Mouse (Mus musculus) erythroblast, embryonic 14.5 days (primary cell): ENCODE data around the gene Ing4. TPM values are rescaled to one million over a fixed set of nuclear protein-coding genes. Genes with fewer than 3 reads are reported as not detected.

ENCODE experiments used
- H3K27me3 ChIP-seq: 2 replicates; pipeline ENCODE4 v1.6.1; 2012; ENCODE audit warnings: inconsistent platforms; ENCODE audit not compliant: control insufficient read depth
- H3K36me3 ChIP-seq: 2 replicates; pipeline ENCODE4 v1.6.1; 2012; ENCODE audit warnings: mild to moderate bottlenecking, inconsistent platforms; ENCODE audit not compliant: control insufficient read depth
- H3K4me1 ChIP-seq: 2 replicates; pipeline ENCODE4 v1.6.1; 2012; ENCODE audit warnings: inconsistent platforms; ENCODE audit not compliant: control insufficient read depth
- H3K4me3 ChIP-seq: replicated peaks from 2 replicates; pipeline ENCODE3; 2012; ENCODE audit warnings: moderate library complexity, mild to moderate bottlenecking, inconsistent platforms
- H3K9me3 ChIP-seq: 2 replicates; pipeline ENCODE4 v1.6.1; 2012; ENCODE audit warnings: low read length, inconsistent platforms, mixed read lengths; ENCODE audit not compliant: control insufficient read depth
- GATA1 ChIP-seq: IDR thresholded peaks from 2 replicates; pipeline ENCODE4 v1.6.1; 2012; ENCODE audit warnings: low read length, inconsistent platforms, mixed read lengths
- TAL1 ChIP-seq: IDR thresholded peaks from 3 replicates; pipeline ENCODE4 v1.6.1; 2012; ENCODE audit warnings: low read length, inconsistent platforms, mixed read lengths
- polyA plus RNA-seq: library from polyadenylated mRNA; stranded (reverse); fragments of >175 nt; gene quantifications from 2 replicates; pipeline ENCODE4 v1.2.3, GENCODE M21; 2012

Gene Ing4
- polyA plus RNA-seq, 1 experiment, result 1.1 TPM

GRCm38 (mm10) chr6:125082801-125083386, 43.3 kb downstream of the Ing4 start:
- TF ChIP-seq GATA1 (no peak), TAL1 (no peak)
- H3K36me3 ChIP-seq, result 0 out of 2 replicates have a peak, but pooled peaks cover 3% of the 10 kb centered on the region
- peaks cover 19% of the 10 kb centered on the region for H3K4me1 ChIP-seq
- no peak overlapping the region for H3K4me3 ChIP-seq
- H3K9me3 ChIP-seq, result no peaks in the 10 kb centered on the region
- H3K27me3 ChIP-seq, result peaks cover 4% of the 10 kb centered on the region; the same call in 1 of the 2 replicates

GRCm38 (mm10) chr6:125084424-125084823, 44.9 kb downstream of the Ing4 start:
- TF ChIP-seq TAL1 (no peak), GATA1 (no peak)
- 0 out of 2 replicates have a peak, but pooled peaks cover 3% of the 10 kb centered on the region for H3K36me3 ChIP-seq
- peaks cover 4% of the 10 kb centered on the region; the same call in 1 of the 2 replicates for H3K27me3 ChIP-seq
- no peak overlapping the region for H3K4me3 ChIP-seq
- peaks cover 34% of the 10 kb centered on the region for H3K4me1 ChIP-seq
- H3K9me3 ChIP-seq, result no peaks in the 10 kb centered on the region

- no peaks in the 10 kb centered on the region for H3K27me3 ChIP-seq
- TF ChIP-seq TAL1 (no peak), GATA1 (no peak)
- H3K4me3 ChIP-seq, result no peak overlapping the region
- H3K36me3 ChIP-seq, result no peaks in the 10 kb centered on the region
- H3K4me1 ChIP-seq, result peaks cover 41% of the 10 kb centered on the region
- H3K9me3 ChIP-seq, result no peaks in the 10 kb centered on the region
These were observed 48.4 kb downstream of the Ing4 start for GRCm38 (mm10) chr6:125087937-125088336.

- H3K27me3 ChIP-seq, result no peaks in the 10 kb centered on the region
- no peaks in the 10 kb centered on the region for H3K36me3 ChIP-seq
- TF ChIP-seq GATA1 (no peak), TAL1 (no peak)
- no peaks in the 10 kb centered on the region for H3K9me3 ChIP-seq
- H3K4me1 ChIP-seq, result peaks cover 45% of the 10 kb centered on the region
- H3K4me3 ChIP-seq, result peak overlapping the region; percentile 55
These were observed 49.2 kb downstream of the Ing4 start for GRCm38 (mm10) chr6:125088561-125089321.

- H3K36me3 ChIP-seq, result no peaks in the 10 kb centered on the region
- peak overlapping the region; percentile 55 for H3K4me3 ChIP-seq
- H3K9me3 ChIP-seq, result no peaks in the 10 kb centered on the region
- no peak for TF ChIP-seq GATA1
- TF ChIP-seq TAL1, result no peak
- no peaks in the 10 kb centered on the region for H3K27me3 ChIP-seq
- peaks cover 47% of the 10 kb centered on the region for H3K4me1 ChIP-seq
These were observed 50.2 kb downstream of the Ing4 start for GRCm38 (mm10) chr6:125089521-125090321.

GRCm38 (mm10) chr6:125090341-125091085, 51.0 kb downstream of the Ing4 start:
- Histone ChIP-seq H3K4me3 (peak overlapping the region; percentile 55), H3K27me3 (no peaks in the 10 kb centered on the region), H3K4me1 (peaks cover 55% of the 10 kb centered on the region), H3K36me3 (no peaks in the 10 kb centered on the region), H3K9me3 (no peaks in the 10 kb centered on the region)
- TF ChIP-seq TAL1, result no peak
- no peak for TF ChIP-seq GATA1

GRCm38 (mm10) chr6:125092372-125092771, 52.8 kb downstream of the Ing4 start:
- no peaks in the 10 kb centered on the region for H3K9me3 ChIP-seq
- no peak overlapping the region for H3K4me3 ChIP-seq
- no peak for TF ChIP-seq GATA1
- no peak for TF ChIP-seq TAL1
- no peaks in the 10 kb centered on the region for H3K27me3 ChIP-seq
- H3K4me1 ChIP-seq, result peaks cover 71% of the 10 kb centered on the region
- H3K36me3 ChIP-seq, result no peaks in the 10 kb centered on the region; the same call in 1 of the 2 replicates

- peaks cover 76% of the 10 kb centered on the region for H3K4me1 ChIP-seq
- TF ChIP-seq GATA1 (no peak), TAL1 (no peak)
- H3K36me3 ChIP-seq, result peaks cover 22% of the 10 kb centered on the region
- H3K27me3 ChIP-seq, result no peaks in the 10 kb centered on the region
- H3K9me3 ChIP-seq, result no peaks in the 10 kb centered on the region
- no peak overlapping the region for H3K4me3 ChIP-seq
These were observed 55.3 kb downstream of the Ing4 start for GRCm38 (mm10) chr6:125094843-125095242.
